17 mouse cellular contexts compared by ENCODE assay signal in the genomic region with DNA sequence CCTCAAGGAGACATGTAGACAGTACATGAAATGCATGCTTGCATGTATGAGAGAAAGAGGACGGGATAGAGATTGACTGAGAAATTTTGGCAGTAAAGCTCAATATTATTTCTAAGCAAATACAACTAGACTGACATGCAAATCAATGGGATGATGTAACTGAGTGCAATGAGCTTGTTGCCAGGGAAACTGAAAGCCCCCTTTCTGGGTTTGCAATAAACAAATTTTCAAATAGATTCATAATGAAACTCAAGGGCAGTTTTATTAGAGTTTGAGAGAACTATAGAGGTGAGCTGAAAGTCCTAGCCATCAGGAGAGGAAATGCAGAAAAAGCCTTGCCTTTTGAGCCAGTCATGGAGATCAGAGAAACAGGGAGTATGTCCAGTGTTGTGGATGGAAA.
"Had no signal": no experiment of that assay in that cellular context is flagged by ENCODE, and none has a peak within 500 bp of the region (broad histone marks: within the 10 kb centered on the region; RNA-seq: fewer than 3 reads in every experiment).

No protein-coding gene starts in this region.

- H3K4me3 ChIP-seq: left cerebral cortex, adult 2 months; liver, embryonic 13.5 days; lung, embryonic 15.5 days; midbrain, embryonic 12.5 days; neural tube, embryonic 13.5 days had no signal

- H3K27ac ChIP-seq: left cerebral cortex, adult 2 months; liver, embryonic 13.5 days; lung, embryonic 15.5 days; midbrain, embryonic 12.5 days; neural tube, embryonic 13.5 days had no signal

- ATAC-seq: intestine, embryonic 16.5 days had no signal

- H3K4me2 ChIP-seq: liver, embryonic 13.5 days; lung, embryonic 15.5 days; midbrain, embryonic 12.5 days; neural tube, embryonic 13.5 days had no signal

- H3K4me1 ChIP-seq: liver, embryonic 13.5 days; lung, embryonic 15.5 days; midbrain, embryonic 12.5 days; neural tube, embryonic 13.5 days had no signal

- H3K27me3 ChIP-seq: liver, embryonic 13.5 days; lung, embryonic 15.5 days; midbrain, embryonic 12.5 days; neural tube, embryonic 13.5 days had no signal

- H3K9ac ChIP-seq: liver, embryonic 13.5 days; lung, embryonic 15.5 days; midbrain, embryonic 12.5 days; neural tube, embryonic 13.5 days had no signal

- DNase-seq: kidney, adult 18-20 months; kidney, adult 9 months; kidney, postnatal 14 days; kidney, postnatal 4 days; layer of hippocampus, postnatal 36 days; liver, embryonic 13.5 days; lung, postnatal 14 days; lung, postnatal 4 days; retina, postnatal 1 day; thymus, adult 18-20 months; thymus, postnatal 14 days; thymus, postnatal 4 days had no signal

- H3K36me3 ChIP-seq: liver, embryonic 13.5 days; lung, embryonic 15.5 days; midbrain, embryonic 12.5 days; neural tube, embryonic 13.5 days had no signal

- H3K9me3 ChIP-seq: liver, embryonic 13.5 days; lung, embryonic 15.5 days; midbrain, embryonic 12.5 days; neural tube, embryonic 13.5 days had no signal
